ENCODE assay signal across 22 mouse cellular contexts in the genomic region with DNA sequence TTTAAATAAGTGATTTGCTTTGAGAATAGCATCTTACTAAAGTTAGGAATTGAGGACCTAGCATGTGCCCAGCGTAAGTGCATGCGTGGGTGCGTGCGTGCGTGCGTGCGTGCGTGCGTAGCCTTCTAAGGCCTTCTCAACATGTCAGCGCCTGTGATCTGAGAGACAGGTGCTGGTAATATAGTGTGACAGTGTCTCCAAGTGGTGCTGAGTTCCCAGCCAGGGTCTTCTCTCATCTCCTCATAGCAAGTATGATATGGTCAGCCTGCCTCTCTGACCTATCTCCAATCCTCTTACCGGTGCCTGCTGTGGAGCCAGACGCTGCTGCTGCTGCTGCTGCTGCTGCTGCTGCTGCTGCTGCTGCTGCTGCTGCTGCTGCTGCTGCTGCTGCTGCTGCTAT.
"Had no signal": no experiment of that assay in that cellular context is flagged by ENCODE, and none has a peak within 500 bp of the region (broad histone marks: within the 10 kb centered on the region; RNA-seq: fewer than 3 reads in every experiment).

No protein-coding gene starts in this region.

- ATAC-seq: forebrain, embryonic 13.5 days; forebrain, embryonic 15.5 days; forebrain, embryonic 16.5 days; forebrain, postnatal 0 days had no signal

- H3K9me3 ChIP-seq: embryonic facial prominence, embryonic 10.5 days; embryonic facial prominence, embryonic 12.5 days; embryonic facial prominence, embryonic 13.5 days; embryonic facial prominence, embryonic 15.5 days; forebrain, embryonic 10.5 days; forebrain, embryonic 12.5 days; forebrain, embryonic 13.5 days; forebrain, embryonic 15.5 days had no signal

- H3K4me3 ChIP-seq: embryonic facial prominence, embryonic 10.5 days; embryonic facial prominence, embryonic 12.5 days; embryonic facial prominence, embryonic 13.5 days; embryonic facial prominence, embryonic 15.5 days; erythroblast, embryonic 14.5 days; forebrain, embryonic 10.5 days; forebrain, embryonic 12.5 days; forebrain, embryonic 13.5 days; forebrain, embryonic 15.5 days; gastrocnemius, adult 2 months; heart, adult 2 months had no signal

- H3K9ac ChIP-seq: embryonic facial prominence, embryonic 12.5 days; embryonic facial prominence, embryonic 13.5 days; embryonic facial prominence, embryonic 15.5 days; forebrain, embryonic 12.5 days; forebrain, embryonic 13.5 days; forebrain, embryonic 15.5 days; forebrain, postnatal 0 days had no signal

- H3K27me3 ChIP-seq: embryonic facial prominence, embryonic 12.5 days; embryonic facial prominence, embryonic 13.5 days; embryonic facial prominence, embryonic 15.5 days; forebrain, embryonic 12.5 days; forebrain, embryonic 13.5 days; forebrain, embryonic 15.5 days had no signal

- H3K4me2 ChIP-seq: embryonic facial prominence, embryonic 12.5 days; embryonic facial prominence, embryonic 13.5 days; embryonic facial prominence, embryonic 15.5 days; forebrain, embryonic 12.5 days; forebrain, embryonic 13.5 days; forebrain, embryonic 15.5 days had no signal

- H3K4me1 ChIP-seq: forebrain, embryonic 13.5 days; forebrain, embryonic 15.5 days had no signal

- DNase-seq: cerebellum, adult 8-10 months; cerebellum, postnatal 10 days; cerebellum, postnatal 36 days; embryo, embryonic 11 days; forebrain, postnatal 0 days; gastrocnemius, adult 2 months; gastrocnemius, postnatal 10 days; gastrocnemius, postnatal 14 days; gastrocnemius, postnatal 25 days; gastrocnemius, postnatal 36 days; heart, adult 18-20 months; heart, adult 2 months had no signal

- H3K27ac ChIP-seq: embryonic facial prominence, embryonic 12.5 days; embryonic facial prominence, embryonic 13.5 days; embryonic facial prominence, embryonic 15.5 days; forebrain, embryonic 10.5 days; forebrain, embryonic 12.5 days; forebrain, embryonic 13.5 days; forebrain, embryonic 15.5 days; heart, adult 2 months had no signal
